Mouse (Mus musculus): ENCODE measurements around the gene 4933424G06Rik. TPM values are rescaled to one million over a fixed set of nuclear protein-coding genes. Genes with fewer than 3 reads are reported as not detected.

4933424G06Rik gene
- polyA plus RNA-seq, 1 experiment from 2014 or later = 0.43 TPM

- H3K4me1 ChIP-seq (replicated peaks) = peaks cover 6% of the 10 kb centered on the region
- no peak overlapping the region for H3K4me2 ChIP-seq
- no peaks in the 10 kb centered on the region for H3K36me3 ChIP-seq
- peak overlapping the region; percentile 46; the same call in 1 of the 2 replicates for H3K9ac ChIP-seq
- no peak for ATAC-seq (ENCODE audit: low FRiP score)
- H3K4me3 ChIP-seq = no peak overlapping the region
- no peaks in the 10 kb centered on the region for H3K27me3 ChIP-seq
- WGBS = 69% methylated on average over 16 of the region's 16 CpGs
- H3K9me3 ChIP-seq = no peaks in the 10 kb centered on the region
- H3K27ac ChIP-seq = peak overlapping the region; percentile 31; the same call in 1 of the 2 replicates
These were observed 13.5 kb downstream of the 4933424G06Rik start for GRCm38 (mm10) chr1:36723146-36724056.

GRCm38 (mm10) chr1:36724057-36724431 is 14.1 kb downstream of the 4933424G06Rik start:
- Histone ChIP-seq H3K27ac (peak overlapping the region; percentile 3; the same call in 1 of the 2 replicates), H3K27me3 (no peaks in the 10 kb centered on the region), H3K36me3 (no peaks in the 10 kb centered on the region), H3K4me1 (replicated peaks) (peaks cover 6% of the 10 kb centered on the region), H3K4me3 (no peak overlapping the region), H3K9me3 (no peaks in the 10 kb centered on the region), H3K9ac (no peak overlapping the region), H3K4me2 (no peak overlapping the region)
- 76% methylated on average over 4 of the region's 4 CpGs for WGBS
- no peak for ATAC-seq (ENCODE audit: low FRiP score)

DNA sequence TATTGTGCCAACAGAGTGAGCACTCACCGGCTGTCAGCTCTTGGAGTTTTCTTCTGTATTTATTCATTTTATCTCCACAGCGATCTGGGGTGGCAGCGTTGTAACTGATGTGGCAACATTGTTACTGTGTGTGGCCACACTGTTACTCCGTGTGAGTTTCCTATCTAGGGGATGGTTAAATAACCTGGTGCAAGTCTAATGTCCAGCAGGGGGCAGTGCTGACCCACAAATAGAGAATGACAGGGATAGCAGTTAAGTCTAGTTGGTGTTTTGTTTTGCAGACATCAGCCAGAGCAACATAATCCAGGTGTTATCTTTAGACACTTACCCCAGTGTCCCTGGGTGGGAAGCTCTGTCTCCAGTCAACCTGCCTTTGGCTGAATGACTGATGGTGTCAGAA is 27.4 kb downstream of the 4933424G06Rik start:
- H3K4me3 ChIP-seq = no peak overlapping the region
- ATAC-seq (ENCODE audit: low FRiP score) = 0 out of 2 replicates have a peak, but pooled peaks have one; percentile 49
- no peak overlapping the region for H3K9ac ChIP-seq
- no peak overlapping the region for H3K4me2 ChIP-seq
- 16% methylated on average over 4 of the region's 4 CpGs for WGBS
- no peaks in the 10 kb centered on the region for H3K4me1 ChIP-seq (replicated peaks)
- H3K27ac ChIP-seq = no peak overlapping the region
- H3K36me3 ChIP-seq = no peaks in the 10 kb centered on the region
- H3K27me3 ChIP-seq = 0 out of 2 replicates have a peak, but pooled peaks cover 3% of the 10 kb centered on the region
- no peaks in the 10 kb centered on the region for H3K9me3 ChIP-seq

DNA sequence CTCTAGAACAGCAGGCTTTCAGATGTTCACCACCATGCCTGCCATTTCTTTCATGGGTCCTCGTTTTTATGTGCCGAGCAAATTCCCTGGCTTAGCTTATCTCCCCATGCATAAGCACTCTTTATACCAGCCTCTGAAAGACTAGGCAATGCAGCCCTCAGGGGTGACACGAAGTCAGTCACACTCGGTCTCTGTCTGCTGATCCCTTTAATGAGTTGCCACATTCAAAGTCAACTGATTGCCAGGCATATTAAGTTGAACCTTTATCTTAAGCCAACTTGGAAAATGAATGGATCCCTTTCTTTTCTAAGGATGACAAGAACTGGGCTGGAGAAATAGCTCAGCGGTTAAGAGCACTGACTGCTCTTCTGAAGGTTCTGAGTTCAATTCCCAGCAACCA is 29.3 kb downstream of the 4933424G06Rik start:
- H3K9me3 ChIP-seq = no peaks in the 10 kb centered on the region
- no peak overlapping the region for H3K9ac ChIP-seq
- H3K27ac ChIP-seq = no peak overlapping the region
- H3K27me3 ChIP-seq = 0 out of 2 replicates have a peak, but pooled peaks cover 6% of the 10 kb centered on the region
- WGBS = 67% methylated on average over 5 of the region's 5 CpGs
- no peak overlapping the region for H3K4me2 ChIP-seq
- H3K4me3 ChIP-seq = no peak overlapping the region
- no peaks in the 10 kb centered on the region for H3K36me3 ChIP-seq
- peaks cover 6% of the 10 kb centered on the region for H3K4me1 ChIP-seq (replicated peaks)
- ATAC-seq (ENCODE audit: low FRiP score) = no peak

- H3K27me3 ChIP-seq = 0 out of 2 replicates have a peak, but pooled peaks cover 6% of the 10 kb centered on the region
- H3K4me2 ChIP-seq = no peak overlapping the region
- ATAC-seq (ENCODE audit: low FRiP score) = no peak
- 81% methylated on average over 9 of the region's 9 CpGs for WGBS
- H3K27ac ChIP-seq = no peak overlapping the region
- no peaks in the 10 kb centered on the region for H3K36me3 ChIP-seq
- H3K4me1 ChIP-seq (replicated peaks) = peaks cover 14% of the 10 kb centered on the region
- H3K9ac ChIP-seq = no peak overlapping the region
- no peaks in the 10 kb centered on the region for H3K9me3 ChIP-seq
- H3K4me3 ChIP-seq = no peak overlapping the region
These were observed 33.1 kb downstream of the 4933424G06Rik start for GRCm38 (mm10) chr1:36743046-36743445.

- 23% methylated on average over 17 of the region's 17 CpGs for WGBS
- 0 out of 2 replicates have a peak overlapping the region, but pooled peaks have one; percentile 4 for H3K27ac ChIP-seq
- peak; percentile 86 for ATAC-seq (ENCODE audit: low FRiP score)
These were observed 34.5 kb downstream of the 4933424G06Rik start for GRCm38 (mm10) chr1:36744268-36744944.

GRCm38 (mm10) chr1:36745661-36746060 is 35.7 kb downstream of the 4933424G06Rik start:
- Histone ChIP-seq H3K4me3 (no peak overlapping the region), H3K9ac (no peak overlapping the region), H3K36me3 (no peaks in the 10 kb centered on the region), H3K27me3 (0 out of 2 replicates have a peak, but pooled peaks cover 5% of the 10 kb centered on the region), H3K27ac (no peak overlapping the region), H3K4me1 (replicated peaks) (peaks cover 14% of the 10 kb centered on the region), H3K9me3 (no peaks in the 10 kb centered on the region), H3K4me2 (no peak overlapping the region)
- no peak for ATAC-seq (ENCODE audit: low FRiP score)
- WGBS = 34% methylated on average over 4 of the region's 4 CpGs

More at GRCm38 (mm10) chr1:36744268-36744944, 34.5 kb downstream of the 4933424G06Rik start:
- peak overlapping the region; percentile 24; the same call in 1 of the 2 replicates for H3K9ac ChIP-seq
- peak overlapping the region; percentile 30 for H3K4me3 ChIP-seq
- H3K27me3 ChIP-seq = 0 out of 2 replicates have a peak, but pooled peaks cover 6% of the 10 kb centered on the region
- peak overlapping the region; percentile 50 for H3K4me2 ChIP-seq
- no peaks in the 10 kb centered on the region for H3K36me3 ChIP-seq
- H3K4me1 ChIP-seq (replicated peaks) = peaks cover 14% of the 10 kb centered on the region
- H3K9me3 ChIP-seq = no peaks in the 10 kb centered on the region

- Histone ChIP-seq H3K4me1 (replicated peaks) (peaks cover 14% of the 10 kb centered on the region), H3K27me3 (0 out of 2 replicates have a peak, but pooled peaks cover 3% of the 10 kb centered on the region), H3K9me3 (no peaks in the 10 kb centered on the region), H3K27ac (no peak overlapping the region), H3K9ac (no peak overlapping the region), H3K4me3 (no peak overlapping the region), H3K4me2 (no peak overlapping the region), H3K36me3 (no peaks in the 10 kb centered on the region)
- WGBS = 45% methylated on average over 15 of the region's 15 CpGs
- no peak for ATAC-seq (ENCODE audit: low FRiP score)
These were observed 36.5 kb downstream of the 4933424G06Rik start for GRCm38 (mm10) chr1:36746452-36746851.

- Histone ChIP-seq H3K4me2 (no peak overlapping the region), H3K4me3 (no peak overlapping the region), H3K9ac (no peak overlapping the region), H3K9me3 (no peaks in the 10 kb centered on the region), H3K27ac (no peak overlapping the region), H3K36me3 (no peaks in the 10 kb centered on the region), H3K4me1 (replicated peaks) (no peaks in the 10 kb centered on the region), H3K27me3 (no peaks in the 10 kb centered on the region)
- ATAC-seq (ENCODE audit: low FRiP score) = no peak
- WGBS = 80% methylated on average over 6 of the region's 6 CpGs
These were observed 44.2 kb downstream of the 4933424G06Rik start for GRCm38 (mm10) chr1:36753932-36754675.

DNA sequence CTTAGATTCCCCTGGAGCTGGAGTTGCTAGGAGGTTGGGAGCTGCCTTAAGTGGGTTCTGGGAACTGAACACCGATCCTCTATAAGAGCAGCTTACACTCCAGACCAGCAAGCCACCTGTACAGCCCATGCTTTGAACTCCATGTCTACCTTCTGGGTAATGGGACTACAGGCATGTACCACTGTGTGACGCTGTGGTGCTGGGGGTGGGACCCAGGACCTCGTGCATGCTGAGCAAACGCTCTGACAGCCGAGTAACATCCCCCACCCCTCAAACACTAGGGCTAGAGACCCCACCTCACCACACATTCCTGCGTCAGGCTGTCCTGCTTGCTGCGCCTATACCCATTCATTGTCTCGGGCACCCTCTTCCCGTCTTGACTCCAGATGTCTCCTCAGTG is 48.6 kb downstream of the 4933424G06Rik start:
- no peak for ATAC-seq (ENCODE audit: low FRiP score)
- no peaks in the 10 kb centered on the region for H3K4me1 ChIP-seq (replicated peaks)
- no peaks in the 10 kb centered on the region for H3K36me3 ChIP-seq
- no peak overlapping the region for H3K4me3 ChIP-seq
- no peaks in the 10 kb centered on the region for H3K9me3 ChIP-seq
- H3K9ac ChIP-seq = no peak overlapping the region
- H3K27me3 ChIP-seq = no peaks in the 10 kb centered on the region
- no peak overlapping the region for H3K4me2 ChIP-seq
- H3K27ac ChIP-seq = no peak overlapping the region
- WGBS = 93% methylated on average over 9 of the region's 9 CpGs

GRCm38 (mm10) chr1:36759076-36759475 is 49.1 kb downstream of the 4933424G06Rik start:
- no peak for ATAC-seq (ENCODE audit: low FRiP score)

GRCm38 (mm10) chr1:36760401-36760800 is 50.5 kb downstream of the 4933424G06Rik start:
- no peak overlapping the region for H3K27ac ChIP-seq
- WGBS = 84% methylated on average over 9 of the region's 9 CpGs
- ATAC-seq (ENCODE audit: low FRiP score) = no peak

More at GRCm38 (mm10) chr1:36759076-36759475, 49.1 kb downstream of the 4933424G06Rik start:
- Histone ChIP-seq H3K36me3 (no peaks in the 10 kb centered on the region), H3K4me3 (no peak overlapping the region), H3K27ac (no peak overlapping the region), H3K4me1 (replicated peaks) (no peaks in the 10 kb centered on the region), H3K27me3 (no peaks in the 10 kb centered on the region), H3K9me3 (no peaks in the 10 kb centered on the region), H3K9ac (no peak overlapping the region), H3K4me2 (no peak overlapping the region)
- 88% methylated on average over 18 of the region's 18 CpGs for WGBS

More at GRCm38 (mm10) chr1:36760401-36760800, 50.5 kb downstream of the 4933424G06Rik start:
- Histone ChIP-seq H3K36me3 (no peaks in the 10 kb centered on the region), H3K9ac (no peak overlapping the region), H3K4me3 (no peak overlapping the region), H3K4me1 (replicated peaks) (no peaks in the 10 kb centered on the region), H3K27me3 (no peaks in the 10 kb centered on the region), H3K9me3 (no peaks in the 10 kb centered on the region), H3K4me2 (no peak overlapping the region)

Measured in hindbrain, embryonic 13.5 days (tissue).